Mouse (Mus musculus): ENCODE measurements around the gene Gpr146.

DNA sequence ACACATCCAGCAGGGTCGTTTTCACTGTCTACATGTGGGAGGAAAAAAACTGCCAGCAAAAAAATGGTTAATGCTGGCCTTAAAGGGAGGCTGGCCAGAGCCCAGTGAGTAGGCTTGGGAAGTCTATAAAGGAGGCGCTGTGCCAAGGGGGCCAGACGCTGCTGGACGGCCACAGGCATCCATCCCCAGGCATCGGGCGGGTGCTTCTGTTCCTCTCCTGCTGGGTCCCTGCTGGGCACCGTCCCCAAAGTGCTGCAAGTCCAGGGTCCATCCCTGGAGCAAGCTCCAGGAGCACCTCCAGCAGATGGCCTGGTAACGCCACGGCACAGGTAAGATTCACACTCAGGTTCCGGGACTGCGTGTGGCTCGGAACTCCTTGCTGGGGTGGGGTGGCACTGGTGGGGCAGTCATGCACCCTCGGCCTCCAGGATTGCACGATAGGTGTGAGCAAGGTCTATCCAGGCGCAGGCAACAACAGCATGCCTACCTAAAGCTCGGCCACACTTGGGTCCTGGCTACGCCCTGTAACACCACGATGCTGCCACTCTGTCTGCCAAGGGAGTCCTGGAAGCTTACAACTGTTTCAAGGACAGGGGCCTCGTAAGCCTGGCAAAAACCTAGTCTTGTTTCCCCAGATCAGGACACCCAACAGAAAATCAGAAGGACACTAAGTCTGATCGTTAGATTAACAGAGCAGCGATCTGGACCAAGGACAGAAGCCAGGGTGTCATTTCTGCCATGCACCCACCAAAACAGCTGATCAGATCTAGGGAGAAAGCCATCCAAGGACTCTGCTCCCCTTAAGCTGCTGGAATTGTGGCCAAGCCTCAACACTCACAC, 45.7 kb downstream of the Gpr146 start, which contains the start of gene Gper1:
- TF ChIP-seq CTCF (IDR thresholded peaks at IDR 0.05; ENCODE audit: low read depth, low read length) (no peak), POLR2A (IDR thresholded peaks at IDR 0.05; ENCODE audit: insufficient read depth, low read length) (no peak), EP300 (IDR thresholded peaks at IDR 0.05; ENCODE audit: insufficient read depth, low read depth, low read length) (no peak)

Data from ES-Bruce4 (cell line).